Comparison of ENCODE assay signal across 14 mouse cellular contexts in the genomic region with DNA sequence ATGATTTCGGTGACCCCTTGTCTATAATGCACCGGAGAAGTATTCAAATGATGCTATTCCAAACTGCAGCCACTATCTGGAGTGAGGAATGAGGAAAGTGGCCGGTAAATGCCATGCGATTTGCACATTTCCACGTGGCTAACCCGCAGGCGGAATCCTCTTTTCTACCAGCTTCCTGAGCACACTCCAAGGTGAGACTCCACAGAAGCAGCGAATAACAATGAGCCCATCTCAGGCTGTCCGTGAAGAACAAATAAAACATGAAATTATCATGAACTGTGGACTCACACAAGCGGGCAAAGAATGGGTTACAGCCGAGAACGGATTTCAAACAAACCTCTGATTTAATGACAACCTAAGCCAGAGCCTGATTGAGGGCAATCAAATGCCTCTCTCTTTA.
DNase-seq lines count a peak whose midpoint lies in the region; ATAC-seq lines count a peak whose summit lies in the region.
"Had no signal": no experiment of that assay in that cellular context is flagged by ENCODE, and none has a peak within 500 bp of the region (broad histone marks: within the 10 kb centered on the region; RNA-seq: fewer than 3 reads in every experiment).

No protein-coding gene starts in this region.

- no peaks in the 10 kb centered on the region for H3K9me3 ChIP-seq in hindbrain, embryonic 13.5 days
- no peaks in the 10 kb centered on the region for H3K9me3 ChIP-seq in hindbrain, embryonic 11.5 days (ENCODE audit: control insufficient read depth, low read length)
- no peaks in the 10 kb centered on the region for H3K9me3 ChIP-seq in forebrain, embryonic 16.5 days (ENCODE audit: control insufficient read depth, low read length)
- H3K9me3 ChIP-seq in midbrain, embryonic 16.5 days (replicated peaks; ENCODE audit: control insufficient read depth, low read length, poor library complexity, severe bottlenecking) = no peaks in the 10 kb centered on the region

- H3K4me1 ChIP-seq in hindbrain, embryonic 13.5 days (replicated peaks) = peaks cover 13% of the 10 kb centered on the region; the same call in 1 of the 2 replicates
- no peaks in the 10 kb centered on the region for H3K4me1 ChIP-seq in hindbrain, embryonic 11.5 days (replicated peaks; ENCODE audit: control insufficient read depth, insufficient read depth, low read length)
- H3K4me1 ChIP-seq in forebrain, embryonic 16.5 days (replicated peaks; ENCODE audit: control insufficient read depth, insufficient read depth, low read length) = peaks cover 11% of the 10 kb centered on the region; the same call in 1 of the 2 replicates
- peaks cover 23% of the 10 kb centered on the region for H3K4me1 ChIP-seq in midbrain, embryonic 16.5 days (ENCODE audit: control insufficient read depth, insufficient read depth, low read length)
- H3K4me1 ChIP-seq: heart, embryonic 13.5 days had no signal

- peak overlapping the region; percentile 39 for H3K4me2 ChIP-seq in hindbrain, embryonic 13.5 days
- no peak overlapping the region for H3K4me2 ChIP-seq in hindbrain, embryonic 11.5 days (replicated peaks; ENCODE audit: low read depth, low read length)
- peak overlapping the region; percentile 42 for H3K4me2 ChIP-seq in forebrain, embryonic 16.5 days (ENCODE audit: low read length)
- peak overlapping the region; percentile 40 for H3K4me2 ChIP-seq in midbrain, embryonic 16.5 days (ENCODE audit: low read length)
- H3K4me2 ChIP-seq: heart, embryonic 13.5 days had no signal

- 0 out of 2 replicates have a peak, but pooled peaks have one; percentile 35 for ATAC-seq in hindbrain, embryonic 13.5 days (ENCODE audit: low FRiP score)
- no peak for ATAC-seq in hindbrain, embryonic 11.5 days (ENCODE audit: low FRiP score)
- peak; percentile 14; the same call in 1 of the 2 replicates for ATAC-seq in forebrain, embryonic 16.5 days
- peak; percentile 39 for ATAC-seq in midbrain, embryonic 16.5 days
- ATAC-seq: activated CD4-positive, CD25-positive, alpha-beta regulatory T cell, adult 4 months; lung, postnatal 0 days had no signal

- H3K36me3 ChIP-seq in hindbrain, embryonic 13.5 days = no peaks in the 10 kb centered on the region
- no peaks in the 10 kb centered on the region for H3K36me3 ChIP-seq in hindbrain, embryonic 11.5 days (ENCODE audit: control insufficient read depth, insufficient read depth, low read length)
- H3K36me3 ChIP-seq in forebrain, embryonic 16.5 days (ENCODE audit: control insufficient read depth, insufficient read depth) = no peaks in the 10 kb centered on the region
- H3K36me3 ChIP-seq in midbrain, embryonic 16.5 days (ENCODE audit: control insufficient read depth, insufficient read depth, low read length) = no peaks in the 10 kb centered on the region
- H3K36me3 ChIP-seq: G1E; heart, embryonic 13.5 days had no signal

- no peak overlapping the region for H3K9ac ChIP-seq in hindbrain, embryonic 13.5 days
- no peak overlapping the region for H3K9ac ChIP-seq in hindbrain, embryonic 11.5 days (ENCODE audit: low read depth, low read length)
- 0 out of 2 replicates have a peak overlapping the region, but pooled peaks have one; percentile 7 for H3K9ac ChIP-seq in forebrain, embryonic 16.5 days (replicated peaks; ENCODE audit: low read depth, low read length)
- peak overlapping the region; percentile 16; the same call in 1 of the 2 replicates for H3K9ac ChIP-seq in midbrain, embryonic 16.5 days (ENCODE audit: low read depth, low read length)
- H3K9ac ChIP-seq: heart, embryonic 13.5 days had no signal

- DNase-seq in hindbrain, embryonic 11.5 days (ENCODE audit: low spot score) = no peak
- DNase-seq in ZHBTc4 (ENCODE audit: low read depth, low spot score) = peak; percentile 3
- DNase-seq in natural killer cell, adult 2 months (ENCODE audit: low spot score in 2 of 2) = no peak
- no peak for DNase-seq in thymus, postnatal 14 days
- DNase-seq: cerebellum, adult 11-12 months; kidney, postnatal 25 days; thymus, adult 2 months had no signal

- peak overlapping the region; percentile 10 for H3K4me3 ChIP-seq in hindbrain, embryonic 13.5 days
- no peak overlapping the region for H3K4me3 ChIP-seq in hindbrain, embryonic 11.5 days (ENCODE audit: low read depth, low read length)
- H3K4me3 ChIP-seq in forebrain, embryonic 16.5 days (replicated peaks; ENCODE audit: low read length) = peak overlapping the region; percentile 34
- H3K4me3 ChIP-seq in midbrain, embryonic 16.5 days (ENCODE audit: low read depth, low read length) = peak overlapping the region; percentile 13
- H3K4me3 ChIP-seq: heart, embryonic 13.5 days had no signal

- H3K27ac ChIP-seq in hindbrain, embryonic 13.5 days = peak overlapping the region; percentile 78
- no peak overlapping the region for H3K27ac ChIP-seq in hindbrain, embryonic 11.5 days (ENCODE audit: low read depth, low read length)
- H3K27ac ChIP-seq in forebrain, embryonic 16.5 days (ENCODE audit: low read length) = no peak overlapping the region
- peak overlapping the region; percentile 69 for H3K27ac ChIP-seq in midbrain, embryonic 16.5 days (ENCODE audit: low read length)
- H3K27ac ChIP-seq: heart, embryonic 13.5 days had no signal

- WGBS in hindbrain, embryonic 13.5 days = 67% methylated on average over 12 of the region's 12 CpGs
- WGBS in hindbrain, embryonic 11.5 days = 88% methylated on average over 12 of the region's 12 CpGs
- 48% methylated on average over 12 of the region's 12 CpGs for WGBS in forebrain, embryonic 16.5 days
- WGBS in midbrain, embryonic 16.5 days = 40% methylated on average over 12 of the region's 12 CpGs

- no peaks in the 10 kb centered on the region for H3K27me3 ChIP-seq in hindbrain, embryonic 13.5 days
- H3K27me3 ChIP-seq in hindbrain, embryonic 11.5 days (ENCODE audit: control insufficient read depth, insufficient read depth, low read length) = no peaks in the 10 kb centered on the region
- no peaks in the 10 kb centered on the region; the same call in 1 of the 2 replicates for H3K27me3 ChIP-seq in forebrain, embryonic 16.5 days (replicated peaks; ENCODE audit: control insufficient read depth, insufficient read depth, low read length)
- H3K27me3 ChIP-seq in midbrain, embryonic 16.5 days (ENCODE audit: control insufficient read depth, insufficient read depth, low read depth, low read length) = no peaks in the 10 kb centered on the region
- H3K27me3 ChIP-seq: heart, embryonic 13.5 days had no signal

Comparison
In these comparisons a context has a peak if more than half of its experiments do, and no peak if none do; other contexts are left out.
1. H3K27ac ChIP-seq: peak in hindbrain, embryonic 13.5 days (single experiment) and midbrain, embryonic 16.5 days (single experiment); none in hindbrain, embryonic 11.5 days (single experiment) and forebrain, embryonic 16.5 days (single experiment).
2. H3K9ac ChIP-seq: peak in forebrain, embryonic 16.5 days (single experiment) and midbrain, embryonic 16.5 days (single experiment); none in hindbrain, embryonic 13.5 days (single experiment) and hindbrain, embryonic 11.5 days (single experiment).